Mouse (Mus musculus): ENCODE data around the gene Cep170b.

The Cep170b gene

DNA sequence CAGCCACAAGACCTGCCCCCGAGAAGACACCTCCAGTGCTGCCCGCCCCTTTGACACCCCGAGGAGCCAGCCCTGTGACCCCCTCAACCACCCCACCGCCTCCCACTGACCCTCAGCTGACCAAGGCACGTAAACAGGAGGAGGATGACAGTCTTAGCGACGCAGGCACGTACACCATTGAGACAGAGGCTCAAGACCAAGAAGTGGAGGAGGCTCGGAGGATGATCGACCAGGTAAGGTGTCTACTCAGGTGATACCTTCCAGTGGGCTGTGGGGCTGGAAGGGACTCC, 16.3 kb downstream of the Cep170b start:
- in situ Hi-C loops (cut with MboI, MseI), result no loop called here

DNA sequence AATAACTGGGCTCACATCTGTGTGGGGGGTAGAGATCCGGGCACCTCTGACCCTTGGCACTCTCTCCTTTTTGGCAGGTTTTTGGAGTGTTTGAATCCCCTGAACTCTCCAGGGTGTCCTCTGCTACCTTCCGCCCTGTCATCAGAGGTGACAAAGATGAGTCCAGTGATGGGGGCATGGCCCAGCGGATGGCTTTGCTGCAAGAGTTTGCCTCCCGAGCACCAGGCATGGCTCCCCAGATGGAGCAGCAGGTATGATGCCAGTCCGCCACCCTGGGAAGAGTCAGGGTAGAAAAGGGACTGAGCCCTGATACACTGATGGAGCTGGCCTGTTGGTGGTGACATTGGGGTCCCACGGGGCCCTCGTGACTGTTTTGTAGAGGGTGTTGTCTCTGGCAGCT, 16.8 kb downstream of the Cep170b start:
- in situ Hi-C loops (cut with MboI, MseI), result no loop called here

DNA sequence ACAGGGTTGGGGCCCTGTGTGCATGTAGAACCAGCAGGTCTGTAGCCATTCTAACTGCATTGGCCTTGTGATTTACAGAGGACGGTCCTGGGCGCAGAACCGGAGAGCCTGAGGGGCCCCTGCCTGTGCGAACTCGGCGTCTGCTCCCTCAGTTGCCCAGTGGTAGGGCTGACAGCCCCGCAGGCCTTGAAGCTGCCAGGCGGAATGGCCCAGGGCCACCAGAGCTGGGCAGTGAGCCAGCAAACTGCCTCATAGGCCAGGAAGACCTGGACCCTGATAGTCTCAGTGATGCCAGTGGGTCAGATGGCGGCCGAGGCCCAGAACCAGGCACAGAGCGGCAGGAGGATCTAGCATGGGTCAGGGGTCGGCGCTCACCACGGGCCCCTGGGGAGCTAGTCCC, 17.5 kb downstream of the Cep170b start:
- in situ Hi-C loops (cut with MboI, MseI), result no loop called here

DNA sequence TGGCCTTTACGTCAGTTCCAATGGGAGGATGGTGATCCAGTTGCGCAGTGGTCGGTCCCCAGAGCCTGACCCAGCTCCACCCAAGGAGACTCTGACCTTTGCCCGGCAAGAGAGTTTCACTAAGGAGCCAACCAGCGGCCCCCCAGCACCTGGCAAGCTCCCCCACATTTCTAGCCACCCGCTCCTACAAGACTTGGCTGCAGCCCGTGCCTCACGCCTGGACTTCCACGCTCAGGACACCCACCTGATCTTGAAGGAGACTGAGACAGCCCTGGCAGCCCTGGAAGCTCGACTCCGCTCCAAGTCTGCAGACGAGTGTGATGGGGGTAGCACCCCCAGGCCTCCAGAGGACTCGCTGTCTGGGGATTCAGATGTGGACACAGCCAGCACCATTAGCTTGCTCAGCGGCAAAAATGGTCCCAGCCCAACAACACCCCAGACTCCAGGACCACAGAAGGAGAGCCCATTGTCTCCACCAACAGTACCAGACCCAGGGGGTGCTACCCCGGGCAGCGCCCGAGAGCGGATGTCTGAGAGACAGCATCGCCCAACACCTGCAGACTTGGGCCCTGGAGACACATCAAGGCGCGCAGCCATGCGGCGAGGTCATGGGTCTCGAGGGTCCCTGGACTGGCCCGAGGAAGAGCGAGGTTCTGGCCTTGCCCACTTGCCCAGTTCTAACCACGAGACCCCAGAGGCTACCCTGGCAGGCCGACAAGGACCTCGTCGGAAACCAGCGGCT, 18.2 kb downstream of the Cep170b start:
- in situ Hi-C loops (cut with MboI, MseI), result no loop called here

DNA sequence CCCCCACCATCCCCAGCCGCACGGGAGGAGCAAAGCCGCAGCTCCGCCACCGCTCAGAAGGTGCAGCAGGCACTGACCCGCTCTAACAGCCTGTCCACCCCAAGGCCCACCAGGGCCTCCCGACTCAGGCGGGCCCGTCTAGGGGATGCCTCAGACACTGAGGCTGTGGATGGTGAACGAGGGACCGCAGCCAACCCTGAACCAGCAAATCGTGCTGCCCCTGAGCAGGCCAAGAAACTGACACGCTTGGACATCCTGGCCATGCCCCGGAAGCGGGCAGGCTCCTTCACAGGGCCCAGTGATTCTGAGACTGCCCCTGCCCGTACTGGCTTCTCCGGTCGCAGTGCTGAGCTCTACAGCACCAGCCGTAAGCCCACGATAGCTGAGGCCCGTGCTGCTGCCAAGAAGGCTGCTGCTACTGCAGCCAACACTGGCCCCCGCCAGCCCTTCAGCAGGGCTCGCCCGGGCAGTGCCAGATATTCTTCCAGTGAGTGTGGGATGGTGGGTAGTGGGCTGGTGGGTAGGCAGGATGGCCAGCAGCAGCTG, 18.8 kb downstream of the Cep170b start:
- in situ Hi-C loops (cut with MboI, MseI), result no loop called here

DNA sequence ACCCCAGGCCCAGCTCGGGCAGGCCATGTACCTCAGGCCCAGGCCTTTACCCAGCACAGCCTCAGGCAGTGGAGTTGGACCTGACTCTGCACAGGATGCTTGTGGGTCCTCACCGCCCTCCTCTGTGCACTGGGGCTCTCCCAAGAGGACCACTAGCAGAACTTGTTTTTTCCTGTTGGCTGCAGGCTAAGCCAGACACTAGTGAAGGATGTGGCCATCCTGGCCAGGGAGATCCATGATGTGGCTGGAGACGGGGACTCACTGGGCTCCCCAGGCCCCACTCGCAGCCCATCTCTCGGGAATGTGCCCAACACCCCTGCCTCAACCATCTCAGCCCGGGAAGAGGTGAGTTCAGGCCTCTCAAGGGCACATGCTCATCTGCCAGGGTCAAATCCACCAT, 22.5 kb downstream of the Cep170b start:
- in situ Hi-C loops (cut with MboI, MseI), result loop anchor here (5.0 to 10.0 kb wide), 2 partner anchors 65 to 102 kb away; partner anchors contain the start of gene Clba1

DNA sequence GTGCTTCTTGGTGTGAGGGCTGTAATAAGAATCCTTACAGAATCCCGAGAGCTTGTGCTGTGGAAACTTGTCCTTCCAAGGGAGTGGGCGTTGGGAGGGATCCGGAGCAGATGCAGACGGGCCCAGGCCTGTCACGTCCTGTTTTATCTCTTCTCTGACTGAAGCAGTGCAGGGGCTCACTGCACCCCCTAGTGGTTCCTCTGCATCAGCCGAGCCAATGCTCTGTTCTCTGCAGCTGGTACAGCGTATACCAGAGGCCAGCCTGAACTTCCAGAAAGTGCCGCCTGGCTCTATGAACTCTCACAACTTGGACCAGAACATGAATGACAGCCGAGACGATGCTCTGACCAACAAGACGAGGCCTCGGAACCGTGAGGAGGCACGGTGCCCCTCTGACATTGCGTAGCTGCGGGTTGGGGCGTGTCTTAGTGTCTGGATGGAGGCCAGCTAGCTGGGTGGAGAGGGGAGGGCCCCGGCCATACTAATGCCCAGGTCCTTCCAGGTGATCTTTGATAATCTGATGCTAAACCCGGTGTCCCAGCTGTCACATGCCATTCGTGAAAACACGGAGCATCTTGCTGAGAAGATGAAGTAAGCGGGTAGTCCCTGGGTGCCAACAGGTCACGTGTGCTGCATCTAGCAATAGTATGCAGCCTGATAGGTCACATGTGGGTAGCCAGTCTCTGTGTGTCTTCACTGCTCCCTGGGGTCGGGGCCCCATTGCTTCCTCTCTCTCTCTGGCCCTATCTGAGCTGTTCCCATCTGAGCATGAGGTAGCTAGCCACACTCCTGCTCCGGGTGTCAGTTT, 23.1 kb downstream of the Cep170b start:
- in situ Hi-C loops (cut with MboI, MseI), result loop anchor here (5.0 to 10.0 kb wide), 2 partner anchors 64 to 101 kb away; partner anchors contain the start of gene Clba1

DNA sequence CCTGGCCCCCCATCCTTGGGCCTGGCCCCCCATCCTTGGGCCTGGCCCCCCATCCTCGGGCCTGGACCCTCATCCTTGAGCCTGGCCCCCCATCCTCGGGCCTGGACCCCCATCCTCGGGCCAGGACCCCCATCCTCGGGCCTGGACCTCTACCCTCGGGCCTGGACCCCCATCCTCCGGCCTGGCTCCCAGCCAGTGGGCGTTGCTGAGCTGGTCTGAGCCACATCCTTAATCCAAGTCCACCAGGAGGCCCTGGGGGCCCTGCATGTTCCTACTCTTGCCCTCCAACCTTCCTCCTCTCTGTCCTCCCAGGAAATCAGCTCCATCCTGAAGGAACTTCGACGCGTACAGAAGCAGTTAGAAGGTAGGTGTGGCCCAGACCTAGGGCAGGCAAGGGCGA, 24.0 kb downstream of the Cep170b start:
- in situ Hi-C loops (cut with MboI, MseI), result loop anchor here (5.0 to 10.0 kb wide), 2 partner anchors 63 to 101 kb away; partner anchors contain the start of gene Clba1

DNA sequence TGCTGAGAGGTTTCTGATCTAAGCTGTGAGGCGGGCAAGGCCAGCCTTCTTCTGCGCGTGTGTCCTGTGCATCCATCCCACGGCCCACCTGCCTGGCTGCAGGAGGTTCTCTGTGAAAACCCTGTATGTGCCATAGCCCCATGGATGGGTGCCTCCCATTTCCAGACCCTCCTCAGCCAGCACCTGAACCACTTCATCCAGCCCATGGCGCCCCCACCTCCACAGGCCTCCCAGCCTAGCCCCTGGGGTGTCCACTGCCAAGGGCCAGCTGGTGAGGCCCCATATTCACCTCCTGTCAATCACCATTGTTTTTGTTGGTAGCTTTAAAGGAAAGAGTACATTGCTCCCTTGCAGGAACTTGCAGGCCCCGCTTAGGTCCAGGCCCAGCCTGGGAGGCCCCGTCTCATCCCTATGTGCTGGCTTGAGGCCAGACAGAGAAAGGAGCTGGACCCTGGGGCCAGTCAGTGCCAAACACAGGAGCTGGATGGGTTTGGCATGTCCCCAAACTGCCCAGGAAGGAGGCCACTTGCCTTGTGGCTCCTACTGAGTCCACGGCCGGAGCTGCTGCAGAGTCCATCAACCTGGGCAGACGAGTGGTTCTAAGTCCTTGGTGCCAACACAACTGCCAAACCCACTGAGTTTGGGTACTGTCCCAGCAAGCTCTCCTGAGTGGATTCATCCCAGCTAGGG, 24.8 kb downstream of the Cep170b start:
- in situ Hi-C loops (cut with MboI, MseI), result loop anchor here (5.0 to 10.0 kb wide), 2 partner anchors 62 to 100 kb away; partner anchors contain the start of gene Clba1

DNA sequence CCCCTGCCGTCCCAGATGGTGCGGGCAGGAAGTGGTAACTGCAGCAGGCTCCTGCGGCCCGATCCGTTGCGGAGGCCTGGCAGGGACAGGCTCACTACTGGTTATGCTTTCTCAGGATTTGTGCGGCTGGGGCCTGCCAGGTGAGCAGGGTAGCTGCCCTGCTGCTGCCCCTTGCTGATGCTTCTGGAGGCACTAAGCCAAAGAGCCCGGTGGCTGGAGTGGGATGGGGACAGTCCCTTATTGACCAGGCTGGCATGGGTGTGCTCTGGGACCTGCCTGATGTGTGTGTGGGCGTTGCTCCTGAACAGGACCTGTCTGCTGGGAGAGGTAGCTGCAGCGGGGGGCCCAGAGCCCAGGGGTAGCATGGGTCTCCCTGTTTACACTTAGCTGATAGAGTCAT, 25.5 kb downstream of the Cep170b start:
- in situ Hi-C loops (cut with MboI, MseI), result loop anchor here (10.0 kb wide), 1 partner anchor 99 kb away; no protein-coding TSS in a partner anchor

DNA sequence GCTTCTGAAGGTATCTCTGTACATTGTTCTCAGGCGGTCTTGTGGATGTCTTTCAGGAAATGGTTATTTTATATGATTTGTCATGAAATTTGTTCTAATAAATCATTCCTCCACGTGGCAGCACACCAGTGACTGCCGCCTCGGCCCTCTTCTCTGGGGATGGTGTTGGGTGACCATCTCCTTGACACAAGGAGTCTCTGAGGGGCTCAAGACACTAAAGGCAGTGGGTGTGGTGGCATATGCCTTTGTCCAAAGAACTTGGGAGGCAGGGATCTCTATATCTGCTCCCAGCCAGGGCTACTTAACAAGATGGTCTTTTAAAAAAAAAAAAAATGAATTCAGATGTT, 26.2 kb downstream of the Cep170b start:
- in situ Hi-C loops (cut with MboI, MseI), result loop anchor here (10.0 kb wide), 1 partner anchor 98 kb away; no protein-coding TSS in a partner anchor

DNA sequence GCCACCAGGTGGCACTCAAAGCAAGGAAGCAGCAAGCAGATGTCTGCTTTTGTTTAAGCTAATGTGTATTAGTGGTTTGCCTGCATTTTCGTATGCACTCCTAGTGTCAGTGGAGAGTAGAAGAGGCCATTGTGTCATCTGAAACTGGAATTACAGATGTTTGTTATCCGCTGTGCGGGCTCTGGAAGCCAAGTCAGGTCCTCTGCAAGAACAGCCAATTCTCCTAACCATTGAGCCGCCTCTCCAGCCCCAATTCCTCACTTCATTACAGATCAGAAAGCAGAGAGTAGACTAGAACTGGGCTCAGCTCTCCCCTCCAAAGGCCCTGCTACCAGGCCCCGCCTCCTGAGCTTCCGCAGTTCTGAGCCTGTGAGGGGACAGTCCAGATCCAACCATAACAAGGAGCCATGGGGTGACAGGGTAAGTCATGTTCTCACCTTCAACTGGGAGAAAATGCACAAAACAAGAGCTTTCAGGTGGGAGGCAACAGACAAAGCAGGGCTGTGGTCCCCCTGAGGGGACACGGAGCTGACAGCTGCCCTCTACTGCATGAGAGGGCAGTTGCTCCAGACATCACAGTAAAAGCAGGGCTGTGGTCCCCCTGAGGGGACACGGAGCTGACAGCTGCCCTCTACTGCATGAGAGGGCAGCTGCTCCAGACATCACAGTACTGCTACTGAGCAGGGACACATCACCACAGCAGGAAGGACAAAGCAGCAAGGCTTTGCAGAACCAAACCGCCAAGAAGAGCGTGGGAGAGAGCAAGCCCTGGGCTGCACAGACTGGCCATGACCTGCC, 26.8 kb downstream of the Cep170b start:
- in situ Hi-C loops (cut with MboI, MseI), result loop anchor here (10.0 kb wide), 1 partner anchor 98 kb away; no protein-coding TSS in a partner anchor

DNA sequence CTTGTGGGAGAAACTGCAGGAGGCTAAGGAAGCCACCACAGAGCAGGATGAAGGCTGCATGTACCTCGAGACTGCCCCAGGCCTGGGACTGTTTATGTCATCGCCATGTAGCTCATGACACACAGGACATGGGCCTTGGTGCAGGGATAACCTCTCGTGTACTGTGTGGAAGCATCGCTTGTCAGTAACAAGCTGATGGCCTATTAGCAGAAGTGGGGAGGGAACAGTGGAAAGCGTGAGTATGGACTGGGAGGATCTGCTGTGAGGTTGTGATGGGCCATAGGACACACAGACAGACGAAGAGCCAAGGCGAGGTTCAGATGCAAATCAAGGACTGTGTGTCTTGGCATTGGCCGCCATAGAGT, 27.3 kb downstream of the Cep170b start:
- in situ Hi-C loops (cut with MboI, MseI), result loop anchor here (10.0 kb wide), 1 partner anchor 97 kb away; no protein-coding TSS in a partner anchor

DNA sequence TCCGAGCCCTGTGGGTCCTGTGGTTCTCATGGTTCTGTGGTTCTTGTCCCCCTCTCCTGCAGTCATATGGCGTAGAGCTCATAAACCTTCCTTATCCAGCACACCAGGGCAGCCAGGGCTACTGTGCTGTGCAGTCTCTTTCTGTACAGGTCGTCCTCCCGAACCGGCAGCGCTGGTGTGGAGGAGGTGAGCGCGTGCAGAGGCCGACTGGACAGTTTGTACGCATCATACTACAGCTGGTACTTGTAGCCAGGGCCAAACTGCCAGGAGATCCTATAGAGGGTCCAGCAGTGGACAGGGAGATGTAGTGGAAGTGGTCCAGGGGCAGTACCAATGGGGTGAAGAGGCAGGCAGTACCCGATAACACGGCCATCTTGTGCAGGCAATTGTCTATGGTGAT, 30.7 kb downstream of the Cep170b start:
- in situ Hi-C loops (cut with MboI, MseI), result no loop called here

DNA sequence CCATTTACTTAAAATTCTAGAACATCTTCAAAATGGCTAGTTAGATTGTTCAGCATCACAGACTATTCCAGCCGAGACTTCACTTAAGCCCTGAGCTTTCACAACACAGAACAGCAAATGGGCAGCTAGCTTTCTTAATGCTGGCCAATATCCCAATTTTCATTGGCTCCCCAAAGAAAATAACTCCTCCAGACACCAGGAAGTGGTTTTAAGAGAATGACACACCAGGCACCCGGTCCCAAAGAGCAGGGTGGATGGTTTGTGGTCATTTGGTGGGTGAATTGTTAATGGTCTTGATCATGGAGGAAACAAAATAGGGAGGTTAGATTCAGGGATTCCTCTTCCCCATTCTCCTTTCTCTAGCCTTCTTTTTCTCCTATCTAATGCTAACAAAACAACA, 32.1 kb downstream of the Cep170b start:
- in situ Hi-C loops (cut with MboI, MseI), result no loop called here

DNA sequence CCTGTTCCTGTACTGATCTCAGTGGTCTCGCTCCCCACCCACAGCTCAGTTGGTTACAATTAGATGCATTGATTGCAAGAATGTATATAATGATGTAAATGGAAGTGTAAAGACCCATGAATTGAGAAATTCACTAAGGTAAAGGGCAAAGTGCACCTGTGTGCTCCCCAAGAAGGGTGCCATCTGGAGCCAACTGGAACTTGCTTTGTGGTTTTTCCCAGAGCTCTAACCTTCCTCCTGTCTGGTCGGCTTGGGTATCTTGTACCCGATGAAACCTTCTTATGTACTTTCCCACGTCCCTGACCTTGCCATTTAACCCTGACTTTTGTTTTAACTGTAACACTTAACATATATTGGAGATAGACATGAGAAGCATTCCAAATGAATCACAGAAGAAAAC, 35.6 kb downstream of the Cep170b start:
- in situ Hi-C loops (cut with MboI, MseI), result no loop called here

DNA sequence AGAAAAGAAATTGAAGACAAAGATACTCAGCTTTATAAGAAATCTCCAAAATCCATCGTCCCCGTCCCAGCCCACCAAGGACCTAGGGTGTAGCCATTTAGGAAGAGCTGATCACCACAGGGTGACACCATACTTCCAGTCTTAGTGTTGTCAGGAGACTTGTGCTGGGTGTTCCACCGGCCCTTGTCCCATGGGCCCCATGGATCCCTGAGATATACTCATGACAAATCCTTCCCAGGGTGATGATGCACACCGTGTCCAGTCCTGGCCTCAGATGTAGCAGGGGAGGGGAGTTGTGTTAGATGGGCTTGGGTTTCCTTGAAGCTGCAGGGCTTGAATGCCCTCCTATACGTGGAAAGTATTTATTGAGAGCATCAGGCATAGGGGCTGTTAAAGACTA, 37.6 kb downstream of the Cep170b start:
- in situ Hi-C loops (cut with MboI, MseI), result no loop called here

DNA sequence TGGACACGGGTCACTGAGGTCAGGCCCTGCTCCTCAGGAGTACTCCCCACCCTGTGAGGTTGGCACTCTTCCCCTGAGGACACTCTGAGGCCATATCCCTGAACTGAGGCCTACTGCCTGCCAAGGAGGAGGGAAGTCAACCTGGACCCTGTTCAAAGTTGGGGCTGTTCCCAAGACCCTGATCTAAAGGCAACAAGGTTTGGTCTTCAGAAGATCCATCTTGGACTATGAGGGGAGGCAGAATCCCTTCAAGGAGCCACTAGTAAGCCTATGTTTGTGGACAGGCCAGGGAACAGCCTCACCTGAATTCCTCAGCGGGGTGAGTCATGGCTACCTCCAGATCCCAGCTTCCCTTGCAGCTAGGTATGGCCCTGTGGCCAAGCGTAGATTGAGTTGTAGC, 39.2 kb downstream of the Cep170b start:
- in situ Hi-C loops (cut with MboI, MseI), result no loop called here

DNA sequence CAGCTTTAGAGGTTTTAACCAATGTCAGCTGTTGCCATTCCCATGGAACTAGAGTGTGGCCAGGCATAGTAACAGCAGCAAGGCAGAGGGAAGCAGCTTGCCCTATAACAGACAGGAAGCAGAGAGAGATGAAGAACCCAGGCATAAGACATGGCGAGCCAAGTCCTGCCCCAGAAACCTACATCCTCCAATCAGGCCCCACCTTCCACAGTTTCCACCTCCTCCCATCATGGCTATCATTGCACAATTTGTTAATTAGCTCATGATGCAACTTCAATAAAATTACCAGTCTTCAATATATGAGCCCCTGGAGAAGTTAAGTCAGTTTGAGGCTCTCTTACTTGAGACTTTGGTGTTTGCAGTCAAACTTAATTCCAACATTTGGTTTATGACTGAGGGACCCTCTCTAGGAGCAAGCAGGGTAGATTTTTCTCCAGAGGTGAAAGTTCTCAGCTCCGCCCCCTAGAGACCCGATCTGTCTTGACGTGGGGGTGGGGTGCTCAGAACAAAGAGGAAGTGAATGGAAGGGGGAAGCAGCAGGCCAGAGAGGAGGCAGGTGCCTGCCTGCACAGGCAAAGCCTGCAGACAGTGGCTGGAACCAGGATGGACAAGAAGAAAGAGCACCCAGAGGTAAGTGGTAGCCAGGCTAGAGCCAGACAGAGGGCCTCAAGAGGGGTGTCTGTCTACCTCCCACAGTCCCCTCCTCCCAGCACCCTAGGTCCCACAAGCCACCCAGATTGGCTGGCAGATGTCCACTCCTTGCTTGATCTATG, 40.1 kb downstream of the Cep170b start, which contains the start of gene Pld4:
Gene Pld4, plus strand, starts transcription at position 502 of the 773 bp plus-strand sequence.
- in situ Hi-C loops (cut with MboI, MseI), result no loop called here

DNA sequence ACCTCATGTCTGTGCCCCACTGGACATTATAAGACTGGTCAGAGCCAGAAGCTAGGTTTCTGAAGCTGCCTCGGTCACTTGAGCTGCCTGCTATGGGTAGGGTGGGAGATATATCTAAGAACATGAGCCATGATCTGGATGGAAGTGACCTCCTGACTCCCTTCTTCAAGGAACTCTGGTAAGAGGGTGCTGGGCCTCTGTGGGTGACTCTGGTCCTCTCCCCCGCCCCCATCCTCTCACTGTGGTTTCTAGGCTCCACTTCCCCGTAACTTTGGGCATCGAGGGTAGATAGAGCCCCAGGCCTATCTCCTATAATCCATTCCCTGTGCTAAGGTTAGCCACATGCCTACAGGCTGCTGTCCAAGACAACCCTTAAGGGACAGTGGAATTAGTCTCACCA, 41.2 kb downstream of the Cep170b start:
- in situ Hi-C loops (cut with MboI, MseI), result no loop called here

Data from T-helper 2 cell (primary cell).